Mouse (Mus musculus) hindbrain, embryonic 11.5 days (tissue): ENCODE data around the gene Nup210. TPM values are rescaled to one million over a fixed set of nuclear protein-coding genes. Genes with fewer than 3 reads are reported as not detected.

Source experiments
- ATAC-seq: fragments of 200-750 bp; cut with Nextera tagmentation; 2 replicates; pipeline ENCODE4 v1.8.0; 2017; ENCODE audit warnings: mild to moderate bottlenecking, moderate TSS enrichment, moderate library complexity; ENCODE audit not compliant: low FRiP score
- DNase-seq: peaks from one replicate; pipeline ENCODE4 v3.0.0-alpha.2; 2015; ENCODE audit warnings: low spot score
- H3K27ac ChIP-seq: fragments of 300-500 bp; sonication (generic); 2 replicates; pipeline ENCODE4 v1.5.1; 2014; ENCODE audit warnings: mild to moderate bottlenecking, low read depth, low read length
- H3K27me3 ChIP-seq: fragments of 300-500 bp; sonication (generic); 2 replicates; pipeline ENCODE4 v1.6.1; 2014; ENCODE audit warnings: mild to moderate bottlenecking, low read length, moderate library complexity, mixed read lengths; ENCODE audit not compliant: control insufficient read depth, insufficient read depth
- H3K36me3 ChIP-seq: fragments of 300-500 bp; sonication (generic); 2 replicates; pipeline ENCODE4 v1.6.1; 2014; ENCODE audit warnings: mild to moderate bottlenecking, low read length, moderate library complexity, mixed read lengths; ENCODE audit not compliant: control insufficient read depth, insufficient read depth
- H3K4me1 ChIP-seq: fragments of 300-500 bp; sonication (generic); replicated peaks from 2 replicates; pipeline ENCODE4 v1.6.1; 2014; ENCODE audit warnings: low read length, mixed read lengths; ENCODE audit not compliant: control insufficient read depth, insufficient read depth
- H3K4me2 ChIP-seq: fragments of 300-500 bp; sonication (generic); replicated peaks from 2 replicates; pipeline ENCODE4 v1.6.1; 2014; ENCODE audit warnings: mild to moderate bottlenecking, low read depth, low read length
- H3K4me3 ChIP-seq: fragments of 300-500 bp; sonication (generic); 2 replicates; pipeline ENCODE4 v1.5.1; 2014; ENCODE audit warnings: low read depth, low read length
- H3K9ac ChIP-seq: fragments of 300-500 bp; sonication (generic); 2 replicates; pipeline ENCODE4 v1.6.1; 2014; ENCODE audit warnings: low read depth, low read length
- H3K9me3 ChIP-seq: fragments of 300-500 bp; sonication (generic); 2 replicates; pipeline ENCODE4 v1.6.1; 2016; ENCODE audit warnings: low read length; ENCODE audit not compliant: control insufficient read depth
- WGBS: fragments of 180-500 bp; shearing (Covaris S2); extraction: QIAGEN DNeasy Blood & Tissue Kit; methylation state at CpG from one replicate; pipeline ENCODE4 v1.1.7; 2014; 5-methylcytosine and 5-hydroxymethylcytosine counted together
- polyA plus RNA-seq: library from polyadenylated mRNA; unstranded; fragments of >200 nt; fragmentation: Nextera tagmentation; extraction: Ambion mirVana; gene quantifications from 2 replicates; pipeline ENCODE4 v1.2.1, GENCODE M21; 2014

The Nup210 gene
- polyA plus RNA-seq, 1 experiment from 2014 or later: 11.9 TPM

DNA sequence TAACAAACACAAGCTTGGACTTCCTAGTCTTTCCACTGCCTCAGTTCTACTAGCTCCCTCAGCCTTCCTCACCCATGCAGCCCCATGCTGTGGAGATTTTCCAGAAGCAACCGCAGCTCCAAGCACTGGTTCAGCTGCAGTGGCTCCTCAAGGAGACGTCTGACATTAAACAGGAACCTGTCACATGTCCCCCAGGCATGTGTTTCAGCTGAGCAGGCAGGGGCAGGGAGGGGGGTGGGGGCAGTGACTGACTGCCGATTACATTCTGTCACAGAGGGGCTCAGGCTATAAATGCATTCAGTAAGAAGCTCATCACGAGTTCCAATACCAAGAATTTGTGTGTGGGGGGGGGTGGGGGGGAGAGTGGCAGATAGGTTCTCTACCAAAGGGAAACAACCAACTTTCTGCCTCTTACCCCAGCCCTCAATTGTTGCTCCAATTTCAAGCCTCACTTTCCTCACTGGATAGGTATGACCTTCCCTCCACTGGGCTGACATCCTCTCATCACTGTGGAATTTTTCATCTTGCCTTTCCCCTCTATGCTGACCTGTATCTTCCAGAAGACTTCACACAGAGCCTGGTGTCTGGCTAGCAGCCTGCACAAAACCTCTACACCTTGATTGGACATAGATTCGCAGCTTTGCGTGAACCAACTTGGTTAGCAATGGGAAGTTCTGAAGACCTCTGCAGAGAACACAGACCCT is 71.8 kb downstream of the Nup210 start:
- Histone ChIP-seq H3K4me2 (no peak overlapping the region), H3K4me3 (no peak overlapping the region), H3K9ac (no peak overlapping the region), H3K4me1 (no peaks in the 10 kb centered on the region), H3K27me3 (no peaks in the 10 kb centered on the region), H3K27ac (no peak overlapping the region), H3K9me3 (no peaks in the 10 kb centered on the region), H3K36me3 (no peaks in the 10 kb centered on the region)
- 56% methylated on average over 6 of the region's 6 CpGs for WGBS
- no peak for ATAC-seq
- no peak for DNase-seq

DNA sequence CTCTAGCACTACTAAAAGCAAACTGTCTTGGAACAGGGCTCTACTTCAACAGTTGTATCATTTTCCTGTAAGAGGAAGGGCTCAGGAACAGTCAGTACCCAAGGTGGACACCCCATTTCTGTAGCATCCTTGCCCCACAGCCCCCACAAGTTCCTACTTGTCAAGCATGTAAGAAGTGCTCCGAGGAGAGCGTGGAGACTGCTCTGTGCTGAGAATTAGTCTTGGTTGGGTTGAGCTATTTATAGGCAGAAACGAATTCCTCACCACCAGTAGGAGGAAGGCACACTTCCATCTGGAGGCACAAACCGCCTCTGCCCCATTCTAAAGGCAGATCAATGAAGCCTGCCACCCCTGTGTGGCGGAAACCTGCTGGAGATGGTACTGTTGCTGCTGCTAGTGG is 75.3 kb downstream of the Nup210 start:
- Histone ChIP-seq H3K4me3 (no peak overlapping the region), H3K36me3 (no peaks in the 10 kb centered on the region), H3K27me3 (no peaks in the 10 kb centered on the region), H3K4me1 (no peaks in the 10 kb centered on the region), H3K9me3 (no peaks in the 10 kb centered on the region), H3K4me2 (no peak overlapping the region), H3K27ac (no peak overlapping the region), H3K9ac (no peak overlapping the region)
- ATAC-seq (no peak), DNase-seq (no peak)
- WGBS: 59% methylated on average over 5 of the region's 5 CpGs

DNA sequence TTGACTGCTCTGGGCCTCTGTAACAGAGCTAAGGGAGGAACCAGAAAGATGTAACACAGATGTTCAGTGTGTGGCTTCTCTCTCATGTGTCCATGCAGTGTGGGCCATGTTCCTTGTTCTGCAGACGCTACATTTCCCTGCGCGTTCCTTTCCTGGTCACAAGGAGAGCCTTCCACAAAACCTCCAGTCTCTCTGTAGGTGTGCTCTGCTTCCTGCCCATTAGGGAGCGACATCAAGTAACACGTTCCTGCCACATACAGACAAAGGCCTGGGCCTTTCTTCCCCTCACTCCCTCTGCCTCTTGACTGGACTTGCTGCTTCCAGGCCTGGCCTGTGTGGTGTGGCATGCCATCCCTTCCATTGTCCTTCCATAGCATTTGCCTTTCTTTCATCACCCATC is 88.4 kb downstream of the Nup210 start:
- 87% methylated on average over 5 of the region's 5 CpGs for WGBS
- no peak for DNase-seq
- no peak for ATAC-seq
- Histone ChIP-seq H3K27ac (no peak overlapping the region), H3K27me3 (no peaks in the 10 kb centered on the region), H3K4me2 (no peak overlapping the region), H3K9me3 (no peaks in the 10 kb centered on the region), H3K9ac (no peak overlapping the region), H3K4me1 (no peaks in the 10 kb centered on the region), H3K4me3 (no peak overlapping the region), H3K36me3 (no peaks in the 10 kb centered on the region)

GRCm38 (mm10) chr6:91020810-91021209 is 95.8 kb downstream of the Nup210 start:
- DNase-seq (no peak), ATAC-seq (no peak; the same call in 1 of the 2 replicates)
- H3K9ac ChIP-seq: no peak overlapping the region
- H3K4me2 ChIP-seq: no peak overlapping the region
- 77% methylated on average over 7 of the region's 7 CpGs for WGBS
- no peaks in the 10 kb centered on the region for H3K4me1 ChIP-seq
- no peak overlapping the region for H3K4me3 ChIP-seq
- no peaks in the 10 kb centered on the region for H3K9me3 ChIP-seq
- H3K36me3 ChIP-seq: no peaks in the 10 kb centered on the region
- H3K27me3 ChIP-seq: no peaks in the 10 kb centered on the region
- H3K27ac ChIP-seq: peak overlapping the region; percentile 33; the same call in 1 of the 2 replicates

DNA sequence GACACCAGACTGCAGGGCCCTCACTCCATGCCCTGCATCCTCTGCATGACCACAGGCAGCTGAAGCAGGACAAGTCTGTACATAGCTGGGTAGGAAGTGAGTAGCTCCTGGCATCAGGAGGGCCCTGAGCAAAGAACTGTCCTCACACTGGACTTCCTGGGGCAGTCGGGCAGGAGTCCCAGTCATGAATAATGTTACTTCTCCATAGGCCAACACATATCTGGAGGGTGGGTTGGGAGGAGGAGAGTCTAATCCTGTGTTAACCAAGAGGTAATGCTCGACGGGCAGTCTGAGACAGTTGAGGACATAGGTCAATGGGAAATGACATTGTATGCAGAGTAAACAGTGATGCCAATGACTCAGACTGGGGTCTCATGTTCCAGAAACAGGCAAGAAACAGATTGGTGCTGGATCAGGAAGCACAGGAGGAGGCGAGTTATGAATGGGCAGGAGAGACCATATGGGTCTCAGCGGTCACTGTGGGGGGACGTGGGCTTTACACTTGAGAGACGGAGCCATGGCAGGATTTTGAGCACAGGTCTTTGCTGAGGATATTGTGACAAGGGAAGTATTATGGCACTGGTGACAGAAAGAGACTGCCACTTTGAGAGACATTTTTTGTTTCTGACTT is 99.9 kb downstream of the Nup210 start:
- H3K36me3 ChIP-seq: no peaks in the 10 kb centered on the region
- ATAC-seq: no peak

GRCm38 (mm10) chr6:91014198-91014958 is 102.3 kb downstream of the Nup210 start:
- no peak overlapping the region for H3K4me3 ChIP-seq
- H3K36me3 ChIP-seq: no peaks in the 10 kb centered on the region
- H3K4me2 ChIP-seq: no peak overlapping the region
- DNase-seq: peak; percentile 24
- 0 out of 2 replicates have a peak overlapping the region, but pooled peaks have one; percentile 1 for H3K27ac ChIP-seq
- no peaks in the 10 kb centered on the region; the same call in 1 of the 2 replicates for H3K4me1 ChIP-seq
- peak; percentile 73 for ATAC-seq
- no peaks in the 10 kb centered on the region for H3K9me3 ChIP-seq
- H3K9ac ChIP-seq: no peak overlapping the region
- H3K27me3 ChIP-seq: no peaks in the 10 kb centered on the region
- 56% methylated on average over 9 of the region's 9 CpGs for WGBS

More for the DNA sequence above, 99.9 kb downstream of the Nup210 start:
- Histone ChIP-seq H3K4me2 (no peak overlapping the region), H3K9ac (no peak overlapping the region), H3K27ac (no peak overlapping the region), H3K27me3 (no peaks in the 10 kb centered on the region), H3K9me3 (no peaks in the 10 kb centered on the region), H3K4me1 (no peaks in the 10 kb centered on the region; the same call in 1 of the 2 replicates), H3K4me3 (no peak overlapping the region)
- 86% methylated on average over 7 of the region's 7 CpGs for WGBS
- no peak for DNase-seq

GRCm38 (mm10) chr6:91012458-91012857 is 104.2 kb downstream of the Nup210 start:
- Histone ChIP-seq H3K9ac (no peak overlapping the region), H3K27me3 (no peaks in the 10 kb centered on the region), H3K4me3 (no peak overlapping the region), H3K27ac (no peak overlapping the region), H3K4me1 (no peaks in the 10 kb centered on the region; the same call in 1 of the 2 replicates), H3K36me3 (no peaks in the 10 kb centered on the region), H3K4me2 (no peak overlapping the region), H3K9me3 (no peaks in the 10 kb centered on the region)
- WGBS: 68% methylated on average over 3 of the region's 3 CpGs
- DNase-seq: no peak
- no peak for ATAC-seq

DNA sequence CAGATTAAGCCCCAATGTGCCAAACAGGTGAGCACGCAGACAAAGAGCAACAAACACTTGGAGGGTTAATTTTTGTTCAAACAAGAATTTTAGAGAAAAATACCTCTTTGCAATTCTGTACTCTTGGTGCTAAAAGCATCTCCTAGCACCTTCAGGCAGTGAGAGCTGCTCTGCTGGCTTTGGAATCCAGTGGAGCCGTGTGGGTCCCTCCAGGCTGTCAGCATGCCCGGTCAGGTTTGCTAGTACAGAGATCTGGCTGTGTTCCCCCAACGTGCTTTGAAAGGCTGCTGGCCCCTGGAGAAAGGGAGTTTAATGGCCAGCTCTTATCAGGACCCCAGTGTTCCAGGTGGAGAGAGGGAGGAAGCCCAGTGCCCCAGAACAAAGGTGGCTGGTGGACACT is 105.1 kb downstream of the Nup210 start:
- no peaks in the 10 kb centered on the region for H3K27me3 ChIP-seq
- no peaks in the 10 kb centered on the region for H3K9me3 ChIP-seq
- no peaks in the 10 kb centered on the region; the same call in 1 of the 2 replicates for H3K4me1 ChIP-seq
- ATAC-seq (no peak), DNase-seq (no peak)
- no peaks in the 10 kb centered on the region for H3K36me3 ChIP-seq
- no peak overlapping the region for H3K4me3 ChIP-seq
- H3K9ac ChIP-seq: no peak overlapping the region
- H3K4me2 ChIP-seq: no peak overlapping the region
- 73% methylated on average over 4 of the region's 4 CpGs for WGBS
- H3K27ac ChIP-seq: no peak overlapping the region
